Mouse (Mus musculus) midbrain, embryonic 13.5 days (tissue): ENCODE measurements around the gene Rasgrp2. TPM values are rescaled to one million over a fixed set of nuclear protein-coding genes. Genes with fewer than 3 reads are reported as not detected.

Source experiments
- ATAC-seq: fragments of 200-750 bp; cut with Nextera tagmentation; 2 replicates; pipeline ENCODE4 v1.8.0; 2017; ENCODE audit warnings: mild to moderate bottlenecking, moderate TSS enrichment, moderate library complexity
- H3K27ac ChIP-seq: fragments of 300-500 bp; sonication (generic); 2 replicates; pipeline ENCODE4 v1.5.1; 2015; ENCODE audit warnings: inconsistent platforms, mild to moderate bottlenecking, moderate library complexity
- H3K27me3 ChIP-seq: fragments of 300-500 bp; sonication (generic); 2 replicates; pipeline ENCODE4 v1.6.1; 2015; ENCODE audit warnings: mild to moderate bottlenecking, inconsistent platforms
- H3K36me3 ChIP-seq: fragments of 300-500 bp; sonication (generic); 2 replicates; pipeline ENCODE4 v1.6.1; 2015; ENCODE audit warnings: mild to moderate bottlenecking, inconsistent platforms
- H3K4me1 ChIP-seq: fragments of 300-500 bp; sonication (generic); replicated peaks from 2 replicates; pipeline ENCODE4 v1.6.1; 2015; ENCODE audit warnings: inconsistent platforms
- H3K4me2 ChIP-seq: fragments of 300-500 bp; sonication (generic); replicated peaks from 2 replicates; pipeline ENCODE4 v1.6.1; 2015; ENCODE audit warnings: moderate library complexity, mild to moderate bottlenecking, inconsistent platforms
- H3K4me3 ChIP-seq: fragments of 300-500 bp; sonication (generic); replicated peaks from 2 replicates; pipeline ENCODE4 v1.5.1; 2015; ENCODE audit warnings: mild to moderate bottlenecking, inconsistent platforms
- H3K9ac ChIP-seq: fragments of 300-500 bp; sonication (generic); replicated peaks from 2 replicates; pipeline ENCODE4 v1.6.1; 2015; ENCODE audit warnings: mild to moderate bottlenecking, inconsistent platforms
- H3K9me3 ChIP-seq: fragments of 300-500 bp; sonication (generic); 2 replicates; pipeline ENCODE4 v1.6.1; 2016; ENCODE audit warnings: mild to moderate bottlenecking, inconsistent platforms
- WGBS: fragments of 180-500 bp; shearing (Covaris S2); methylation state at CpG from one replicate; pipeline ENCODE4 v1.1.7; 2015; 5-methylcytosine and 5-hydroxymethylcytosine counted together
- polyA plus RNA-seq: library from polyadenylated mRNA; unstranded; fragments of >200 nt; fragmentation: Nextera tagmentation; extraction: Ambion mirVana; gene quantifications from 2 replicates; pipeline ENCODE4 v1.2.1, GENCODE M21; 2015

Gene Rasgrp2
- polyA plus RNA-seq, 1 experiment from 2014 or later, result 28.5 TPM

GRCm38 (mm10) chr19:6449841-6450240, 50.7 kb downstream of the Rasgrp2 start:
- H3K4me3 ChIP-seq, result no peak overlapping the region
- peaks cover 2% of the 10 kb centered on the region; the same call in 1 of the 2 replicates for H3K36me3 ChIP-seq
- WGBS, result 78% methylated on average over 7 of the region's 7 CpGs
- H3K4me1 ChIP-seq, result peaks cover 100% of the 10 kb centered on the region
- 0 out of 2 replicates have a peak overlapping the region, but pooled peaks have one; percentile 41 for H3K9ac ChIP-seq
- no peaks in the 10 kb centered on the region for H3K9me3 ChIP-seq
- no peak for ATAC-seq
- H3K4me2 ChIP-seq, result no peak overlapping the region
- 0 out of 2 replicates have a peak overlapping the region, but pooled peaks have one; percentile 0 for H3K27ac ChIP-seq
- no peaks in the 10 kb centered on the region for H3K27me3 ChIP-seq

- H3K9ac ChIP-seq, result 0 out of 2 replicates have a peak overlapping the region, but pooled peaks have one; percentile 21
- 18% methylated on average over 6 of the region's 6 CpGs for WGBS
- peaks cover 2% of the 10 kb centered on the region; the same call in 1 of the 2 replicates for H3K27me3 ChIP-seq
- peaks cover 20% of the 10 kb centered on the region; the same call in 1 of the 2 replicates for H3K36me3 ChIP-seq
- peak overlapping the region; percentile 91 for H3K27ac ChIP-seq
- peaks cover 80% of the 10 kb centered on the region for H3K4me1 ChIP-seq
- no peaks in the 10 kb centered on the region for H3K9me3 ChIP-seq
- ATAC-seq, result peak; percentile 68
- H3K4me2 ChIP-seq, result no peak overlapping the region
- H3K4me3 ChIP-seq, result no peak overlapping the region
These were observed 52.9 kb downstream of the Rasgrp2 start for GRCm38 (mm10) chr19:6452030-6452494.

GRCm38 (mm10) chr19:6452672-6453310, 53.7 kb downstream of the Rasgrp2 start:
- H3K4me3 ChIP-seq, result no peak overlapping the region
- peak overlapping the region; percentile 35 for H3K4me2 ChIP-seq
- H3K27ac ChIP-seq, result peak overlapping the region; percentile 91
- H3K27me3 ChIP-seq, result peaks cover 2% of the 10 kb centered on the region; the same call in 1 of the 2 replicates
- H3K9ac ChIP-seq, result peak overlapping the region; percentile 33
- peaks cover 26% of the 10 kb centered on the region for H3K36me3 ChIP-seq
- peak; percentile 49 for ATAC-seq
- H3K9me3 ChIP-seq, result no peaks in the 10 kb centered on the region
- WGBS, result 26% methylated on average over 9 of the region's 9 CpGs
- peaks cover 72% of the 10 kb centered on the region for H3K4me1 ChIP-seq

- H3K9ac ChIP-seq, result peak overlapping the region; percentile 33; the same call in 1 of the 2 replicates
- peak; percentile 6; the same call in 1 of the 2 replicates for ATAC-seq
- peaks cover 31% of the 10 kb centered on the region for H3K36me3 ChIP-seq
- H3K4me2 ChIP-seq, result 0 out of 2 replicates have a peak overlapping the region, but pooled peaks have one; percentile 35
- H3K4me3 ChIP-seq, result no peak overlapping the region
- H3K9me3 ChIP-seq, result no peaks in the 10 kb centered on the region
- 76% methylated on average over 8 of the region's 8 CpGs for WGBS
- H3K27me3 ChIP-seq, result peaks cover 2% of the 10 kb centered on the region; the same call in 1 of the 2 replicates
- peaks cover 67% of the 10 kb centered on the region for H3K4me1 ChIP-seq
- peak overlapping the region; percentile 91 for H3K27ac ChIP-seq
These were observed 54.2 kb downstream of the Rasgrp2 start for GRCm38 (mm10) chr19:6453349-6453748.

- 69% methylated on average over 10 of the region's 10 CpGs for WGBS
- Histone ChIP-seq H3K4me3 (no peak overlapping the region), H3K27me3 (peaks cover 2% of the 10 kb centered on the region; the same call in 1 of the 2 replicates), H3K9ac (0 out of 2 replicates have a peak overlapping the region, but pooled peaks have one; percentile 1), H3K27ac (peak overlapping the region; percentile 91), H3K36me3 (peaks cover 38% of the 10 kb centered on the region), H3K4me1 (peaks cover 58% of the 10 kb centered on the region), H3K4me2 (no peak overlapping the region), H3K9me3 (no peaks in the 10 kb centered on the region)
- no peak for ATAC-seq
These were observed 55.0 kb downstream of the Rasgrp2 start for GRCm38 (mm10) chr19:6454041-6454720.

- Histone ChIP-seq H3K9me3 (no peaks in the 10 kb centered on the region), H3K36me3 (peaks cover 51% of the 10 kb centered on the region), H3K4me1 (peaks cover 30% of the 10 kb centered on the region), H3K27ac (no peak overlapping the region), H3K4me2 (no peak overlapping the region), H3K27me3 (peaks cover 2% of the 10 kb centered on the region; the same call in 1 of the 2 replicates), H3K9ac (no peak overlapping the region), H3K4me3 (no peak overlapping the region)
- WGBS, result 89% methylated on average over 6 of the region's 6 CpGs
- no peak for ATAC-seq
These were observed 60.4 kb downstream of the Rasgrp2 start for GRCm38 (mm10) chr19:6459504-6459903.

GRCm38 (mm10) chr19:6462841-6463240, 63.7 kb downstream of the Rasgrp2 start:
- Histone ChIP-seq H3K27ac (no peak overlapping the region), H3K4me1 (peaks cover 44% of the 10 kb centered on the region)
- whole genome bisulfite sequencing, result 43% methylated on average over 6 of the region's 6 CpGs

GRCm38 (mm10) chr19:6464306-6465071, 65.3 kb downstream of the Rasgrp2 start:
- Histone ChIP-seq H3K36me3 (peaks cover 10% of the 10 kb centered on the region), H3K27ac (peak overlapping the region; percentile 83), H3K27me3 (no peaks in the 10 kb centered on the region), H3K4me3 (no peak overlapping the region), H3K4me2 (0 out of 2 replicates have a peak overlapping the region, but pooled peaks have one; percentile 1), H3K9ac (peak overlapping the region; percentile 48; the same call in 1 of the 2 replicates), H3K9me3 (no peaks in the 10 kb centered on the region), H3K4me1 (peaks cover 51% of the 10 kb centered on the region)
- WGBS, result 34% methylated on average over 10 of the region's 10 CpGs
- peak; percentile 64 for ATAC-seq

More at GRCm38 (mm10) chr19:6462841-6463240, 63.7 kb downstream of the Rasgrp2 start:
- Histone ChIP-seq H3K36me3 (peaks cover 24% of the 10 kb centered on the region), H3K27me3 (no peaks in the 10 kb centered on the region), H3K4me2 (no peak overlapping the region), H3K9me3 (no peaks in the 10 kb centered on the region), H3K9ac (no peak overlapping the region), H3K4me3 (no peak overlapping the region)
- ATAC-seq, result no peak

Other genes with a start within 250 kb of the Rasgrp2 start
- gene Majin, start 215.0 kb upstream of the Rasgrp2 start, polyA plus RNA-seq, result not detected in 2 replicates
- not detected in 2 replicates for gene Gpha2, start 173.0 kb upstream of the Rasgrp2 start, polyA plus RNA-seq
- gene Ppp2r5b, start 163.5 kb upstream of the Rasgrp2 start, polyA plus RNA-seq, result 78.4 and 84.8 TPM in 2 replicates
- gene Atg2a, start 157.7 kb upstream of the Rasgrp2 start, polyA plus RNA-seq, result 11.4 and 12.4 TPM in 2 replicates
- 89.7 and 93.8 TPM in 2 replicates for gene Ehd1, start 122.6 kb upstream of the Rasgrp2 start, polyA plus RNA-seq
- 0.39 and 0.46 TPM in 2 replicates for gene Cdc42bpg, start 92.9 kb upstream of the Rasgrp2 start, polyA plus RNA-seq
- gene Men1, start 64.4 kb upstream of the Rasgrp2 start, polyA plus RNA-seq, result 74.4 and 81.1 TPM in 2 replicates
- 13.6 and 17.1 TPM in 2 replicates for gene Map4k2, start 58.2 kb upstream of the Rasgrp2 start, polyA plus RNA-seq
- gene Sf1, start 35.6 kb upstream of the Rasgrp2 start, polyA plus RNA-seq, result 120 and 128 TPM in 2 replicates
- gene Pygm, start 14.9 kb upstream of the Rasgrp2 start, polyA plus RNA-seq, result 1.9 and 2.2 TPM in 2 replicates
- gene Nrxn2, start 19.4 kb downstream of the Rasgrp2 start, polyA plus RNA-seq, result 20.7 and 24.3 TPM in 2 replicates
- gene Slc22a12, start 143.7 kb downstream of the Rasgrp2 start, polyA plus RNA-seq, result 0.19 TPM in 1 of 2 replicates, not detected in the other